Comparison of ENCODE assay signal across 9 mouse cellular contexts in genomic region chr14:103537355-103538056, GRCm38 (mm10). TPM values are rescaled to one million over a fixed set of nuclear protein-coding genes. Genes with fewer than 3 reads are reported as not detected.
DNase-seq lines count a peak whose midpoint lies in the region; ATAC-seq and TF ChIP-seq lines count a peak whose summit lies in the region.
"Had no signal": no experiment of that assay in that cellular context is flagged by ENCODE, and none has a peak within 500 bp of the region (broad histone marks: within the 10 kb centered on the region; RNA-seq: fewer than 3 reads in every experiment).

No protein-coding gene starts in this region.

- no peak overlapping the region for H3K4me2 ChIP-seq in heart, postnatal 0 days (ENCODE audit: low read depth, low read length)
- no peak overlapping the region; the same call in 1 of the 2 replicates for H3K4me2 ChIP-seq in forebrain, embryonic 13.5 days
- H3K4me2 ChIP-seq in midbrain, embryonic 14.5 days (ENCODE audit: low read length): 0 out of 2 replicates have a peak overlapping the region, but pooled peaks have one; percentile 23
- H3K4me2 ChIP-seq: stomach, embryonic 15.5 days had no signal

- no peaks in the 10 kb centered on the region for H3K9me3 ChIP-seq in heart, postnatal 0 days (replicated peaks; ENCODE audit: control insufficient read depth, low read length)
- no peaks in the 10 kb centered on the region for H3K9me3 ChIP-seq in forebrain, embryonic 13.5 days (replicated peaks)
- H3K9me3 ChIP-seq in midbrain, embryonic 14.5 days (ENCODE audit: control insufficient read depth, low read length): no peaks in the 10 kb centered on the region
- H3K9me3 ChIP-seq: stomach, embryonic 15.5 days had no signal

- no peak overlapping the region for H3K4me3 ChIP-seq in heart, postnatal 0 days (ENCODE audit: low read depth, low read length)
- H3K4me3 ChIP-seq in forebrain, embryonic 13.5 days: no peak overlapping the region
- no peak overlapping the region for H3K4me3 ChIP-seq in midbrain, embryonic 14.5 days (replicated peaks; ENCODE audit: low read depth, low read length)
- H3K4me3 ChIP-seq: stomach, embryonic 15.5 days had no signal

- H3K36me3 ChIP-seq in heart, postnatal 0 days (replicated peaks; ENCODE audit: control insufficient read depth, insufficient read depth, low read length): no peaks in the 10 kb centered on the region
- no peaks in the 10 kb centered on the region for H3K36me3 ChIP-seq in forebrain, embryonic 13.5 days (ENCODE audit: poor library complexity, severe bottlenecking)
- H3K36me3 ChIP-seq in midbrain, embryonic 14.5 days (ENCODE audit: control insufficient read depth, insufficient read depth, low read length): no peaks in the 10 kb centered on the region
- H3K36me3 ChIP-seq: stomach, embryonic 15.5 days had no signal

- H3K4me1 ChIP-seq in heart, postnatal 0 days (ENCODE audit: control insufficient read depth, insufficient read depth): no peaks in the 10 kb centered on the region
- no peaks in the 10 kb centered on the region for H3K4me1 ChIP-seq in forebrain, embryonic 13.5 days
- no peaks in the 10 kb centered on the region for H3K4me1 ChIP-seq in midbrain, embryonic 14.5 days (ENCODE audit: control insufficient read depth, insufficient read depth, low read length)
- H3K4me1 ChIP-seq: stomach, embryonic 15.5 days had no signal

- no peak overlapping the region for H3K27ac ChIP-seq in heart, postnatal 0 days (ENCODE audit: low read depth)
- no peak overlapping the region for H3K27ac ChIP-seq in forebrain, embryonic 13.5 days
- no peak overlapping the region for H3K27ac ChIP-seq in midbrain, embryonic 14.5 days (replicated peaks; ENCODE audit: low read depth, low read length)
- H3K27ac ChIP-seq: stomach, embryonic 15.5 days had no signal

- peak; percentile 50 for TF ChIP-seq CTCF in heart, postnatal 0 days (IDR thresholded peaks at IDR 0.05; ENCODE audit: low read depth)

- no peak overlapping the region for H3K9ac ChIP-seq in heart, postnatal 0 days (replicated peaks; ENCODE audit: low read depth, low read length)
- no peak overlapping the region for H3K9ac ChIP-seq in forebrain, embryonic 13.5 days
- no peak overlapping the region for H3K9ac ChIP-seq in midbrain, embryonic 14.5 days (replicated peaks; ENCODE audit: low read length)
- H3K9ac ChIP-seq: stomach, embryonic 15.5 days had no signal

- TF ChIP-seq EP300 in heart, postnatal 0 days (IDR thresholded peaks at IDR 0.05; ENCODE audit: low read depth): no peak

- no peak for ATAC-seq in heart, postnatal 0 days (ENCODE audit: insufficient read depth, low read depth)
- peak; percentile 69; the same call in 1 of the 2 replicates for ATAC-seq in forebrain, embryonic 13.5 days
- no peak for ATAC-seq in midbrain, embryonic 14.5 days (ENCODE audit: low FRiP score, low TSS enrichment)

- WGBS in heart, postnatal 0 days: 12% methylated on average over 13 of the region's 13 CpGs
- WGBS in forebrain, embryonic 13.5 days: 17% methylated on average over 13 of the region's 13 CpGs
- WGBS in midbrain, embryonic 14.5 days: 15% methylated on average over 13 of the region's 13 CpGs

- H3K27me3 ChIP-seq in heart, postnatal 0 days (ENCODE audit: control insufficient read depth, insufficient read depth, low read length): no peaks in the 10 kb centered on the region
- H3K27me3 ChIP-seq in forebrain, embryonic 13.5 days: no peaks in the 10 kb centered on the region
- no peaks in the 10 kb centered on the region for H3K27me3 ChIP-seq in midbrain, embryonic 14.5 days (ENCODE audit: control insufficient read depth, insufficient read depth, low read length)
- H3K27me3 ChIP-seq: stomach, embryonic 15.5 days had no signal

- DNase-seq in heart, postnatal 0 days (ENCODE audit: low spot score): peak; percentile 34
- DNase-seq in heart, postnatal 25 days (ENCODE audit: low spot score): no peak
- DNase-seq in CD4-positive, CD25-positive, alpha-beta regulatory T cell, adult 2 months (ENCODE audit: low read depth, low spot score): peak; percentile 67
- peak; percentile 40 for DNase-seq in adrenal gland, postnatal 25 days
- DNase-seq in kidney, postnatal 4 days: peak; percentile 58 to 64
- peak; percentile 88 for DNase-seq in midbrain, embryonic 14.5 days
- DNase-seq in thymus, postnatal 0 days (ENCODE audit: low spot score): peak; percentile 51

- intact Hi-C loops in heart, postnatal 25 days (cut with DNase I): loop anchor here (5.0 to 10.0 kb wide), 3 partner anchors 283 to 525 kb away; partner anchors contain the start of gene Cln5

RNA-seq across cellular contexts. Expression of gene Scel, which starts 24.4 kb away (rescaled TPM):
- total RNA-seq in heart, postnatal 0 days (2014; rRNA removed; ENCODE audit: low replicate concordance): 2.7 TPM in 1 of 2 replicates, not detected in the other
- 0.05 and 0.14 TPM in 2 replicates for polyA plus RNA-seq in heart, postnatal 0 days (2015; fragmentation: Nextera tagmentation; extraction: Ambion mirVana)
- total RNA-seq in heart, postnatal 25 days (2021): under 1 TPM; 0.28 to 0.49 TPM
- 0.12 and 0.38 TPM in 2 replicates for total RNA-seq in adrenal gland, postnatal 25 days (2021)
- 0.10 TPM in 1 of 2 replicates, not detected in the other for polyA plus RNA-seq in forebrain, embryonic 13.5 days (2015; fragmentation: Nextera tagmentation; extraction: Ambion mirVana)
- 0.08 and 0.20 TPM in 2 replicates for polyA plus RNA-seq in midbrain, embryonic 14.5 days (2014; fragmentation: Nextera tagmentation; extraction: Ambion mirVana)
- polyA plus RNA-seq in thymus, postnatal 0 days (2015; fragmentation: Nextera tagmentation; extraction: Ambion mirVana): 0.26 and 0.60 TPM in 2 replicates
